Comparison of ENCODE assay signal across 9 mouse cellular contexts in the genomic region with DNA sequence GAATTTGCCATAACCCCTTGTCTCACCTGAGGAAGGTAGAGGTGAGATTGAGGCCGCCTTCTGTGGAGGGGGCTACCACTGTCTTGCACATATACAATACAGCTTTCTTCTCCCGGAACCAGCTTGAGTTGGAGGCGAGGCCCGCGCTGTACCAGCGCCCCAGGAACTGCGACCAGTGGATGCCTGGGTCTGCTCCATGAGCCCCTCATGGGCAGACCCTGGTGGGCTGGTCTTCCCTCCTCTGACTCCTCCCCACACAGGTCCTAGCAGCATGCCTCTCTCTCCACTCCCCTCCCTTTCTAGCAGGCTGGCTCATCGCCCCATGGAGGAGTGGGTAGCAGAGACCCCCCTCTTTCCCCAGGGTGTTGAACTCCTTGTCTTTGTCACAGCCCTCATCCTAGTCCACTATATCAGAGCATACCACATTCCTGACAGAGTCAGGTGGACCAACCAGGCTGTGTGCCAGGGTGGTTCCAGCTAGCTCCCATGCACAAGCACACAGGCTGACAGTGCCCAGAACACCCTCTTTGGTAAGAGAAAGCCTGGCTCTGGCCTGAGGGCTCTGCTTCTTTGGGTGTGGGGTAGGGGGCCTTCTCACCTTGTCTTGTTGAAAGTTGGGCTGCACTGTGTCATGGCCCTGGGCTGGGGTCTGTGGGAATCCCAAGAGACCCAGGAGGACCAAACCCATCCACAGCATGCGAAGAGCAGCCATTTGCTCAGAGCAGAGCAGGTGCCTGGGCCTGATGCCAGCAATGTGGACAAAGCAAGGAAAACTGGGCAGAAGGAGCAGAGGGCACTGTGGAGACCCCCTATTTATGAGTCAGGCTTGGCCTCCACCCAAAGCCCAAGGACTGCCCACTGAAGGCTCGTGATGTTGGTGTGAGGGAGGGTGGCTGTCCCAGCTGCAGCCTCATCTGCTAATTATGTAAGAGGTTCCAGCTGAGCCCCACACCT. TPM values are rescaled to one million over a fixed set of nuclear protein-coding genes. Genes with fewer than 3 reads are reported as not detected.
DNase-seq lines count a peak whose midpoint lies in the region; ATAC-seq and TF ChIP-seq lines count a peak whose summit lies in the region.
"Had no signal": no experiment of that assay in that cellular context is flagged by ENCODE, and none has a peak within 500 bp of the region (broad histone marks: within the 10 kb centered on the region; RNA-seq: fewer than 3 reads in every experiment).

No protein-coding gene starts in this region.

- H3K4me3 ChIP-seq in lung, embryonic 14.5 days (ENCODE audit: low read depth, low read length), result no peak overlapping the region

- no peaks in the 10 kb centered on the region for H3K36me3 ChIP-seq in lung, embryonic 14.5 days (ENCODE audit: insufficient read depth)

- H3K9me3 ChIP-seq in lung, embryonic 14.5 days (ENCODE audit: low read depth, low read length), result no peaks in the 10 kb centered on the region

- H3K27me3 ChIP-seq in lung, embryonic 14.5 days (ENCODE audit: insufficient read depth, low read length), result no peaks in the 10 kb centered on the region

- peak; percentile 13 for DNase-seq in lung, embryonic 14.5 days
- no peak for DNase-seq in lung, adult 18-20 months
- DNase-seq in cerebellum, postnatal 10 days, result peak; percentile 92 to 94
- peak; percentile 78 for DNase-seq in heart, postnatal 4 days
- peak; percentile 42 for DNase-seq in left cerebral cortex, postnatal 25 days (ENCODE audit: low spot score in 2 of 2)
- DNase-seq in ovary, postnatal 14 days (ENCODE audit: low spot score), result no peak
- DNase-seq in frontal cortex, postnatal 25 days (ENCODE audit: low spot score in 2 of 2), result no peak
- DNase-seq in spleen, postnatal 4 days (ENCODE audit: low spot score in 2 of 2), result no peak

- H3K4me2 ChIP-seq in lung, embryonic 14.5 days, result no peak overlapping the region

- no peak for TF ChIP-seq CTCF in lung, embryonic 14.5 days (IDR thresholded peaks at IDR 0.05; ENCODE audit: low read depth)

- H3K27ac ChIP-seq in lung, embryonic 14.5 days (ENCODE audit: low read depth), result no peak overlapping the region

- no peaks in the 10 kb centered on the region for H3K4me1 ChIP-seq in lung, embryonic 14.5 days (ENCODE audit: insufficient read depth)

- ATAC-seq in lung, embryonic 14.5 days (ENCODE audit: insufficient read depth), result peak; percentile 42

- no peak overlapping the region for H3K9ac ChIP-seq in lung, embryonic 14.5 days

- WGBS in lung, embryonic 14.5 days, result 63% methylated on average over 10 of the region's 10 CpGs

- intact Hi-C loops in left cerebral cortex, postnatal 25 days (cut with DNase I), result no loop called here

RNA-seq across cellular contexts. Expression of a gene that starts 0.6 kb away (rescaled TPM):
- 3.3 and 3.4 TPM in 2 replicates for polyA plus RNA-seq in lung, embryonic 14.5 days (2014; fragmentation: Nextera tagmentation; extraction: Ambion mirVana)
- total RNA-seq in heart, postnatal 4 days (2021), result 100 to 1,000 TPM; 117 to 137 TPM
- total RNA-seq in left cerebral cortex, postnatal 25 days (2021), result 1,000 to 10,000 TPM; 1,926 to 2,241 TPM

RNA-seq across cellular contexts. Expression of a gene that starts 8.3 kb away (rescaled TPM):
- 15.8 and 23.5 TPM in 2 replicates for polyA plus RNA-seq in lung, embryonic 14.5 days (2014; fragmentation: Nextera tagmentation; extraction: Ambion mirVana)
- total RNA-seq in heart, postnatal 4 days (2021), result 10 to 100 TPM; 30.5 to 32.8 TPM
- total RNA-seq in left cerebral cortex, postnatal 25 days (2021), result 10 to 100 TPM; 68.6 to 81.0 TPM

RNA-seq across cellular contexts. Expression of a gene that starts 12.6 kb away (rescaled TPM):
- polyA plus RNA-seq in lung, embryonic 14.5 days (2014; fragmentation: Nextera tagmentation; extraction: Ambion mirVana), result 20.0 and 30.2 TPM in 2 replicates
- total RNA-seq in heart, postnatal 4 days (2021), result 1 to 10 TPM; 2.8 to 4.1 TPM
- under 1 TPM in 1 of 2 experiments, not detected in 1; 0.69 TPM for total RNA-seq in left cerebral cortex, postnatal 25 days (2021)

RNA-seq across cellular contexts. Expression of a gene that starts 24.5 kb away (rescaled TPM):
- not detected in 2 replicates for polyA plus RNA-seq in lung, embryonic 14.5 days (2014; fragmentation: Nextera tagmentation; extraction: Ambion mirVana)
- total RNA-seq in heart, postnatal 4 days (2021), result not detected
- not detected for total RNA-seq in left cerebral cortex, postnatal 25 days (2021)
- total RNA-seq: heart, postnatal 36 days had no signal

RNA-seq across cellular contexts. Expression of a gene that starts 31.3 kb away (rescaled TPM):
- polyA plus RNA-seq in lung, embryonic 14.5 days (2014; fragmentation: Nextera tagmentation; extraction: Ambion mirVana), result 75.8 and 77.7 TPM in 2 replicates
- 10 to 100 TPM; 93.6 to 98.6 TPM for total RNA-seq in heart, postnatal 4 days (2021)
- total RNA-seq in left cerebral cortex, postnatal 25 days (2021), result 100 to 1,000 TPM; 112 to 127 TPM

Comparison
In these comparisons a context has a peak if more than half of its experiments do, and no peak if none do; other contexts are left out.
1. DNase-seq: peak in lung, embryonic 14.5 days (single experiment), cerebellum, postnatal 10 days (2 of 2), heart, postnatal 4 days (single experiment) and left cerebral cortex, postnatal 25 days (2 of 2); none in lung, adult 18-20 months (0 of 2), ovary, postnatal 14 days (single experiment), frontal cortex, postnatal 25 days (0 of 2) and spleen, postnatal 4 days (0 of 2).
2. RNA of a gene that starts 0.6 kb away (total RNA-seq): 1,926 to 2,241 TPM in left cerebral cortex, postnatal 25 days; 117 to 137 TPM in heart, postnatal 4 days; every median in the first group is over 10 times any median in the second.